Mouse (Mus musculus) frontal cortex, postnatal 10 days (tissue): Measurements from ENCODE around the gene Qprt.
"Not testable (repeated sequence)": the region's sequence is repeated elsewhere in the genome, so short reads cannot be mapped to it uniquely, and the experiment has no call there.

Experiments
- DNase-seq, 2 experiments: peaks; one replicate each; pipeline ENCODE4 v3.0.0; 2022; ENCODE audit warnings: low spot score in 2 of 2, mixed read lengths in 1 of 2

The Qprt gene

DNA sequence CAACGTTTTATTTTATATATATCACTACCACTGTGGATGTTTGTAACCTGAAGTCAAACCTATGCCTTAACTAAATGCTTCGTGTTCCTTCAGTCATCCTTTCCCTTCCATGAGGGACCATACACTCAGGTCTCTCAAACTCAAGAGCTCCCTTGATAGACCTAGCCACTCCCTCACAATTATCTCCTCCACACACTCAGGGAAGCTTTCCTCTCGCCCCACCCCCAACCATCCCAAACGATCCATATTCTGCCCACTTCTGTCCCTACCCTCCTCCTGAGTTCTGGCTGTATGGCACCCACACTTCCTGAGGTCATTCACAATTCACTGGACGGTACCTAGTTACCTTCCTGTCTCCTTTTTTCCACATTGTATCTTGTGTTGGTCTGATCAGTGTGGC lies 23.5 kb downstream of the Qprt start:
- no peak for DNase-seq

DNA sequence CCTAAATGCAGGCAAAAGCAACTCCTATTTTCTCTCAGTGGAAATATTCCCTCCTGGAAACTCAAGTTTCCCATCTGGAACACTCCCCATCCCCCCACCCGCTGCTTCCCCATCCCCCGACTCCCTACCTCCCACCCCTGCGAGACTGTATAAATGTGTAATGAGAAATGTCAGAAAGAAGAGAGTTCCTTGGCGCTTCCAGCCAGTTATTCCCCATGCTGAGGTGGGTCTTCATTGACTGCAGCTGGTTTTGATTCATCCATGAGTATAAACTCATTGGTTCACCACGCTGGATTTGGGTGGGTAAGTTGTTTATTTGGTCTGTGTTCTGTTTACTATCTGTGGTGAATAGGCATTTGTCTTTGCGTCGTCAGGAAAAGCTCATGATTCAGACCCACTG lies 25.6 kb downstream of the Qprt start:
- no peak for DNase-seq

DNA sequence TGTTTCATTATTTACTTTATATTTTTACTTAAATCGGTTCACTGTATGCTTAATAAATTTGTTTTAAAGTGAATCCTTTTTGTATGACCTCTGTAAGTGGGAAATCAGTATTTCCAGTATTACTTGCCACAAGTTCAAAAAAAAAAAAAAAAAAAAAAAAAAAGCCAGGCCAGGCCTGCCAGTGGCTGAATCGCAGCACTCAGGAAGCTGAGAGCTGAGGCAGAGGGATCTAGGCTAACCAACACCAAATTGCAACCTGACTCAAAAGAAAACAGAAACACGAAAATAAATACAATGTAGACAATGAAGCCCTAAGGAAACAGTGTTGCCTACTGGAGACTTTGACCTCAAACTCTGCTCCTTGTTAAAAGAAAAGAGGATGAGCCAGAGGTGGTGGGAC lies 28.1 kb downstream of the Qprt start:
- no peak for DNase-seq

DNA sequence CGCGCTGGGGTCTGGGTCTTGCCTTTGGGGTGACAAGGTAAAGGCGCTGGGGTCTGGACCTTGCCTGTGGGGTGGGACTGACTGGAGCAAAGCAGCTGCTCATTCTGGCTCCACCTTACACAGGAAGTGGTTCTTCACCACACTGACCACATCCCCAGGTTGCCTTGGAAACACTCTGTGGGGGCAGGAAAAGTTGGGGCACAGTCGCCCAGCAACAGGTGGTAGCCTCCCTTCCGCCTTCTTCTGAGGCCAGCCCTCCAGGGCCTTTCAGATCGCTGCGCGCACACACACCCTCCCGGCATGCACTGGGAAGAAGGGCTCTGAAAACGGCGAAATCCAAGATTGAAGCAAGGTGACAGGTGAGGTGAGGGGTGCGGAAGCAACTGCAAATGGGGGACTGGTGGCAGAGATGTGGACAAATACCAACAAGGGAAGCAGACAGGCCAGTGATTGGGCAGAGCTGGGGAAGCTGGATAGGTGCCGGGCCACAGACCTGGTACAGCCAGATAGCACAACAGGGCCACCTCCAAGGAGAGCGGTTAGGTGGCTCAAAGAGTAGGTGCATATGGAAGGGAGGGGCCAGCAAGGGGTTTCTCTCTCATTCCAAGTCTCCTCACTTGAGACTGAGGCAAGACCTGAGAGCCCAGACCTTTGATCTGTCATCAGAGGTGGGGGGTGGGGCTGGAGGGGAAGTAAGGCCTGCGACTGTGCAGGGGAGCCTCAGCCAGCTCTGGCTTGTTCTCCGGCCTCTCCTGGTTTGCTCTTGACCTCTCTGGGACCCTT lies 30.7 kb downstream of the Qprt start, which contains the start of gene AI467606:
Gene AI467606, plus strand, starts transcription at position 246 of the 783 bp plus-strand sequence.
- DNase-seq, result peak in 1 of 2 experiments; percentile 44

DNA sequence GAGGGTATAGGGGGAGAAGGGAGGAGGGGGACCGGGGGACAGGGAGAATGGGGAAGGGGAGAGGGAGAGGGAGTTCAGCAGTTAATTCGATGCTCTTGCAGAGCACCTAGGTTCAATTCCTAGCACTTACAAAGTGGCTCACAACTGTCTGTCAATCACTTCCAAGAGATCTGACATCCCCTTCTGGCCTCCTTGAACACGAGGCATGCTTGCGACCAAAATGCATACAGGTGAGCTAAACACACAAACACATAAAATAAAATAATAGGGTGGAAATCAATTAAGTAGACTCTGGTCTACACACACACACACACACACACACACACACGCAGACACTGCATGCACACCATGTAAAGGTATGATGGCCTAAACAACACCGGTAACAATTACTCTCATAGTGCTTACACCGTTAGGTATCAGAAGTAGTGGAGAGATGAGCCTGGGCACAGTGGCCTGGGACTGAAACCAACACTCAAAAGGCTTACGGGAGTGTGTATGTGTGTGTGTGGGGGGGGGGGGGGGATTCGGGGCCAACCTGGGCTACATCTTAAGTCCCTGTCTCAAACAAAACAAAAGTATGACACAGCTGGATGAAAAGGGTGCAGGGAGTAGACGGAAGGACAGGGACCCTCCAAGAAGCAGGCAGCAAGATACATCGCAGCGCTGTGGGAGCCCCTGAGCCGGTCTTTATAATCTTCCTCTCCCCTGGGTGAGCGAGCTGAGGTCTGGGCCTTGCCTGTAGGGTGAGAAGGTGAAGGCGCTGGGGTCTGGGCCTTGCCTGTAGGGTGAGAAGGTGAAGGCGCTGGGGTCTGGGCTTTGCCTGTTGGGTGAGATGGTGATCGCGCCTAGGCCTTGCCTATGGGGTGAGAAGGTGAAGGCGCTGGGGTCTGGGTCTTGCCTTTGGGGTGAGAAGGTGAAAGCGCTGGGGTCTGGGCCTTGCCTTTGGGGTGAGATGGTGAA lies 31.6 kb downstream of the Qprt start:
- DNase-seq, result no peak

DNA sequence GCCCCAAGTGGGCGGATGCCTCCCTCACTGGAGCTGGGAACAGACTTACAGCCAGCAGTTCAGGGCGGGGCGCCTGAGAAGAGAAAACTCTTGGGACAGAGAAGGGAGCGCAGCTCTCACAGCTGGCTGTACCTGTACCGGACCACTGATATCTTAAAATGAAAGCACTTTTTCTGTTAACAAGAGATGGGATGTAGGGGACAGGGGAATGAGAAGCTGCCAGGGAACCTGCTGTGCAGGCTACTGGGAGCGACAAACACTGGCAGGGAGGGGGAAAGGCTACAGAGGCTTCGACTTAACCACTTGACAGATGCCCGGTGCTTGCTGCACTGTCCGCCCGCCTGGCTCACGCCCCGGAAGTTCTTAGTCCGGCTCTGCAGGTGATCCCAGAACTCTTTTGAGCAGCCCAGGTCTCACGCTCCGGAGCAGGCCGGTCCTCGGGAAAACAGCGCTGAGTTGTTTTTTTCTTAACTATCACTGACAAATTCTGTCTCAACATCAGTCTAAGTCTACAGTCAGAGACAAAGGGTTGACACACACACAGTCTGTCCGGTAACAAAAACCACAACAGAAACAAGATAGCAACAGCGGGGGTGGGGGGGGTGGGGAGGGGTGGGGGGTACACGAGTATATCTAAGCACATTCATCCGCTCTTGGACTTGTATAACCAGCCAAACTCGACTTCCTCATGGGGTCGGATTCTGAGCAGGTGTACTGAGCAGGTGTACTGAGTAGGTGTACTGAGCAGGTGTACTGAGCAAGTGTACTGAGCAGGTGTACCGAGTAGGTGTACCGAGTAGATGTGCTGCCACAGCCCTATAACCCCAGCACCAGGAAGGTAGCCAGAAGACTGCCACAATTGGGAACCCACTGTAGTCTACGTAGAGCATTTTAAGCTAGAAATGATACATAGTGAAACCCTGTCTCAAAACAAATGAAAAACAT lies 32.9 kb downstream of the Qprt start:
- DNase-seq, result no peak

DNA sequence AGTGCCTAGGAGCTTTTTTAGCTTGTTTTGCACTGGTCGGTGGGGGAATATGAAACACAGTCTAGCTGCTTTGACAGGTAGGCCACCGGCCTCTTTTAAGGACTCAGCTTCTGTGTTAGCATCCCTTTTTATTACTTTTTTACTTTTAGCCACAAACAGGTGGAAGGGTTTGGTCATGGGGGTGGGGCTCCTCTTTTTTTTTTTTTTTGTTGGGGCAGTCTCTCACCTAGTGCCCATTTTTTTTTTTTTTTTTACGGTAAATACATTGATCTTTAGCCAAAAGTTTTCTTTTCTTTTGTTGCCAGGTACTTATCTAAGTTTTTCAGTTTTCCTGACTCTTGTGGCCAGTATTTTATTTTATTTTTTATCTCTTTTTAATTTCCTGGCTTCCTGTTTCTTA lies 33.9 kb downstream of the Qprt start:
- no peak for DNase-seq

DNA sequence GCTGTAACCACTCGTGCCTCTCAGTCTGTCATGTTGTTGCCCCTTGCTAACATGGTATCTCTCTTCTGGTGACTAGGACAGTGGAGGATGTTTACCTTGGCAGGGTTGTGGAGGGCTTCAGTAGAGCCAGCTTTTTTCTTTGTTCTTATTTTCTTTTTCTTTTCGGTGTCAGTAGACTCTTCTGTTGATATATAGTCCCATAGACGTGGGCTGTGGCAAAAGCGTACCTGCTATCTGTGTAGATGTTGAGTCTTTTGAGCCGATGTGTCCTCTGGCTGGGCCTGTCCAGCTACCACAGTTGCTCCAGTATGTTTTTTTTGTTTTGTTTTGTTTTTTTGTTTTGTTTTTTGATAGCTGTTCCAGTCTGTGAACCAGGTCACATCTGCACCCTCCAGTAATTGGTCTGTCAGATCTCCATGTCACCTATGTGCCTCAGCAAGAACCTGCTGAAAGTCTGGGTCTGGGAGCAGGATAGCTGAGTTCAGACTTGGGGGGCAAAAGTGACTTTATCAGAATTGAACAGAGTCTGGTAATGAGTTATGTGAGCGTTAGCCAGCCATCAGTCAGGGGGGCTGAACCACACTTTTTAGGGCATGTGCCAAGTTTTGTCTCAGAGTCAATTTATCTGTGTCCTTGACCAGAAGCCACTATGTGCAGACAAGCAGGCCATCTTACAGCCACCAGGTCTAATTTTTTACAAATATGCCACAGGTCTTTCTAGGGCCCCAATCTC lies 34.6 kb downstream of the Qprt start, which contains the start of gene Zg16:
Gene Zg16, minus strand, starts transcription at position 51 of the 733 bp plus-strand sequence.
- not testable (repeated sequence) for DNase-seq

DNA sequence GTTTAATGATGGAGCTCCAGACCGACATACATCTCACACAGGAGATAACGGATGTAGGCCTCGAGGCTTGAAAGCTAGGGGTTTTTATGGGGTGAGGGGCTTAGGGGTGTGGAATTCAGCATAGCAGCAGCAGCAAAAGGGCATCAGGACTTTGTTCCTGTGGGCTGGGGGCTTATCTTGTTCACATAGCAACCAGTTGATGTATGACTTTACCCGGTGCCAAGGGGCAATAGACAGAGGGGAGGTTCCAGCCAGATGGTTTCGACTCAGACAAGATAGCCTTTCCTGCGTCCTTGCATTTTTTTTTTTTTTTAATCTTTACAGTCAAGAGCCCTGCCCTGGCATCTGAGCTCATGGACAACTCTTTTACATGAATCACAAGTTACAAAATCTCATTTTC lies 36.3 kb downstream of the Qprt start:
- not testable (repeated sequence) for DNase-seq

DNA sequence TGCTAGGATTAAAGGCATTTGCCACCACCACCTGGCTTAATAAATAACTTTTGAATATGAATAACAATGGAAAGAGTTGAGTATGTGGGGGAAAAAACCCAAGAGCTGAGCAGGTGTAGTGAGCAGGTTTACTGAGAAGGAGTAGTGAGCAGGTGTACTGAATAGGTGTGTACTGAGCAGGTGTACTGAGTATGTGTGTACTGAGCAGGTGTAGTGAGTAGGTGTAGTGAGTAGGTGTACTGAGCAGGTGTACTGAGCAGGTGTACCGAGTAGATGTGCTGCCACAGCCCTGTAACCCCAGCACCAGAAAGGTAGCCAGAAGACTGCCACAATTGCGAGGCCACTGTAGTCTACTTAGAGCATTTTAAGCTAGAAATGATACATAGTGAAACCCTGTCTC lies 37.2 kb downstream of the Qprt start:
- no peak for DNase-seq

DNA sequence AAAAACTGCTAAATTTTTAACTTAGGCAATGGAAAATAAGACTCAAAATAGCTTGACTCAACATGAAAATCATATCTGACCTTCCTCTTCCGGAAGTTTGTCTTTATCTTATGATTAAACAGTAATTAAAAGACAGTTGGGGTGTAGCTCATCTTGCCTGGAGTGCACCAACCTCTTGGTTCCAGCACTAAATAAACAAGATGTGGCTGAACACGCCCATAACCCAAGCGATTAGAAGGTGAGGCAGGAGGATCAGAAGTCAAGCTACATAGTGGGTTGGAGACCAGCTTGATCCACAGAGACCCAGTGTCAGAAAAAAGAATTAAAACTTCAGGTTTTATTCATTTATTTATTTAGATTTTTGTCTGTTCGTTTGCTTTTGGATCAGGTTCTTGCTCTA lies 38.3 kb downstream of the Qprt start:
- no peak for DNase-seq

DNA sequence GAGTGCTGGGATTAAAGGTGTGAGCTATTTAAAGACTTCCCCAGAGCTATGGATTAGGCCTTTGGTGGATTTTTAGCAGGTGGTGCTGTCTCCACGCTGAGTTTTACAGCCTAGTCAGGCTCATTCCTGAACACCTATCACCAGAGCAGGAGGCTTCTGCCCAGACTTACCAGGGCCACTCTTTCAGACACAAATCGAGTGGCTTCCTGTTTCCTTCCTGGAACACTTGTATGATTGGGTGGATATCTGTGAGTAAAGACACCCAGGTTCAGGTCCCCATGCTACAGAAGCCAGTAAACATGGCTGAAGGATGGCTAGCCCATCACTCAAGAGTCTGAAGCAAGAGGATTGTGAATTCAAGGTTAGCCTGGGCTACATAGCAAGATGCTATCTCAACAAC lies 39.0 kb downstream of the Qprt start:
- DNase-seq, result no peak

DNA sequence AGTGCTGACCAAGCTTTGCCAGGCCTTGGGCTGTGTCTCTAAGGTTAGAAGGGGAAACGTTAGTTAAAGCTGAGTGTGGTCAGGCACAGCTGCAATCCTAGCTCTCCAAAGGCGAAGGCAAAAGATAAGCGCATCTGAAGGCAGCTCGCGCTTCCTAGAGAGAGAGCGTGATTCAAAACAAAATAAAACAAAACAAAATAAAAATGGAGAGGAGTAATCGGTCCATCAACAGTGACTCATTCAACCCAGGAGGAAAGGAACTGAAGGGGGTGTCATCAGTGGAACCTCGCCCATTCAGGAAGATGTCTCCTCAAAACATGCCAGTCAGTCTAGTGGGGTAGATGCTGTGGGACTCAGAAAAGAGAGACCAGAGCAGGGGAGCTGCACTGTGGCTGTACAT lies 39.8 kb downstream of the Qprt start:
- DNase-seq, result no peak

DNA sequence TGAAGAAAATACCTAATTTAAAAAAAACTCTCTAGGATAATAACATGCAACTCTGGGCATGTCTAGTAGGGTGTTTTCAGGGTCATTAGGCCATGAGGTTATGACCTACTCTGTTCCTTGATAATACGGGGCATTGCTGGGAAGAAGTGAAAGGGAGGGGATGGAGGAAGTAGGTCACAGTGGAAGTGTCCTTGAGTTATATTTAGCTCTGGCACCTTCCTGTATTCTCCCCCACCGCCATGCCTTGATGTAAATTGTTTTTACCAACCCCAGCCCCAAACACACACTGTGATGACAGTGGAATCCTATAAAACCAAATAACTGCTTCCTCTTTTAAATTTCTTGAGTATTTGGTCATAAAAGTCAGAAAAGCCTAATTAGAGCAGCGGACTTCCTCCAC lies 42.0 kb downstream of the Qprt start:
- DNase-seq, result no peak

DNA sequence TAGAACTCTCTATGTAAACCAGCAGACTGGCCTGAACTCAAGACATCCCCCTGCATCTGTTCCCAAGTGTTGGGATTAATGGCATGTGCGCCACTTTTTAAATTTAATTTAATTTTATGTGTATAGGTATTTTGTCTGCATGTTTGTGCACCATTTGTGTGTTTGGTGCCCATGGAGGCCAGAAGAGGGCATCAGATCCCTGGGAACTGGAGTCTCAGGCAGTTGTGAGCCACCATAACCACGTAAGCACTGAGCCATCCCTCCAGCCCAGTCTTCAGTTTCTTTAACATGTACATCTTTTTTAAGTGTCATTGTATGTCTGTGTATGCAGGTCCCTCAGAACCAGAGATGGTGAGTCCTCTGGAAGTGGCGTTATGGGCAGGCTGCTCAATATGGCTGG lies 44.3 kb downstream of the Qprt start:
- no peak for DNase-seq

DNA sequence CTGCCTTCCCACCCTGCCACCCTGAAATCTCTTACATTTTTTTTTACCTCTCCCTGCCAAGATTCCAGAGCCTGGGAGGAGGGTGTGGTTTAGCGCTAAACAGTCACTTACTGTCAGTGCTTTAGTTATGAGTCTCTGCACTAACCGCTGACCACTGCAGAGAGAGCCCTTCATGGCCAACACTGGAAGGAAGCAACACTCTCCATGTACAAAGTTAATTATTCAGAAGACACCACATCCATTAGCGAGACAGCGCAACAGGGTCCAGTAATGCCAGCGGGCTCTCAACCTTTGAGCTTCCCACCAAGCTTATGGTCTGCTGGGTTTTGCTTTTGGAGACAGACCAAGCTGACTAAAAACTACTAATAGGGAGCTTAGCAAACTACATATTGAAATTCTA lies 45.8 kb downstream of the Qprt start:
- no peak for DNase-seq

DNA sequence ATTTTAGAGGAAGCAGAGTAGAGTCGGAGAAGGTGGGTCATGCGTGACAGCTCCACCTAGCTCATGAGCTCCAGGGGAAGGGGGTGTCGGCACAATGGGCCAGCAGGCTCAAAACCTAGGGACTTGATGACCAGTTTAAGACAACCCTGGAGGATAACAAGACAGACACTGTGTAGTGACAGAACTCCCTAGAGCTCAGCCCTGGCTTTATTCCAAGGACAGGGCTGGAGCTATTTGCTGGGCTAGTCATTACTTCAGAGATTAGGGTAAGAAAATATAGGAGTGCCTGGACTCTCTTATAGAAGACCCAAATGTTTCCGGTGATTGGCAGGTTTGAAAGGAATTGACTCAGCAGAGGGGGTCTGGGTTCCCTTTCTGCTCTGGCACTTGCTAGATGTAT lies 48.8 kb downstream of the Qprt start:
- no peak for DNase-seq

DNA sequence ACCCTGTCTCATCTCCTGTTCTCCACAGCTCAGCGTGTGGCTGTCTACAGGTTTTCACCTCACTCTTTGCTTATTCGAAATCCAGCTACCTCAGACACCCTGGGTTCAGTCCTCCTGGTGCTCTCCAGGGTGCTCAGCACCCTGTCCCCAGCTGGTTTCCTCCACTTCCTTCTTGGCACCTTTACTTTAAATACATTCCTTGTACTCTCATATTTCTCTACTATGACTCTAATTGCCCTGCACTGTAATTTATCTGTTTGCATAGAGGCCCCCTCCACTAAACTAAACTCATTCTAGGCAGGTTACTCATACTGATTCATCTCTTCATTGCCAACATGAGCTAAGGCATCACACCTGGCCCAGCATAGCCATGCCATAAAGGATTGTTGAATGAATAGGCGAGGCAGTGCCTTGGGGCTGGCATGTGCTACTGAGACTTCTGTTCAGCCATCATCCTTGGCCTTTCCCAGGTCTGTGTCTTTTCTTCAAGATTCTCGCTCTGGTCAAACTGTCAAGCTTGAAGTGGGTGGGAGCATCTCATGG lies 51.1 kb downstream of the Qprt start:
- no peak for DNase-seq

DNA sequence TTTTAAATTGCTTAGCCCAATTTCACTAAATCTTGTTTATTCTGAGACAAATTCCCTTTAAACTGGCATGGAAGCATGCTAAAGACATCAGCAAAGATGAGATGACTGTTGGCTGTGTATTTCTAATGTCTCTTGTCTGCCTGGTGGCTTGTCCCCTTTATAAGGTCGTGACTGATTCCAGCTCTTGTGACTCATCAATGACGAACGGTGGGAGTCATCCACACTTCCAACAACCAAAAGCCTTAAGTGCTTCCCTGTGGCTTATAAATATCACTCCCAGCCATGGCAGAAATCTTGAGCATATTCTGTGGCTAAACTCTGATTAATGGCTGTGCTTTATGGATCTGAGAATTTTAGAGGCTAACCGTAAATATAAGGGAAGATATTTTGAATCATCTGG lies 55.7 kb downstream of the Qprt start:
- no peak for DNase-seq

DNA sequence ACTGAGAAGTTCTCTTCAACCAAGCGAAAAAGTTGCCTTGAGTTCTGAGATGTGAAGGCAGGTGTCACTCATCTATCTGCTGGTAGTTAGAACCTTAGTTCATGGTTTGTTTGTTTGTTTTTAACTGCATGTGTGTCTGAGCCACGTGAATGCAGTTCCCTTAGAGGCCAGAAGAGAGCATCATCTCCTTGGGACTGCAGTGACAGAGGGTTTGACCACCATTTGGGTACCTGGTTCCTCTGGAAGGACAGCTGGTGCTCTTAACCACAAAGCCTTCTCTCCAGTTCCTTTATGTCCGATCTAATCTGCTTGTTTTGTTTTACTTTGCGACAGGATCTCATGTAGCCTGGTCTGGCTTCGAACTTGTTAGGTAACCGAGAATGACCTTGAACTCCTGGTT lies 56.5 kb downstream of the Qprt start:
- DNase-seq, result no peak
